Mouse (Mus musculus): ENCODE results near the gene Fam126a. TPM values are rescaled to one million over a fixed set of nuclear protein-coding genes. Genes with fewer than 3 reads are reported as not detected.
"Not testable (repeated sequence)": the region's sequence is repeated elsewhere in the genome, so short reads cannot be mapped to it uniquely, and the experiment has no call there.

Gene Fam126a
- polyA plus RNA-seq, 1 experiment from 2014 or later = 36.4 TPM

GRCm38 (mm10) chr5:23871323-23871722 is 159.2 kb downstream of the Fam126a start:
- ATAC-seq (ENCODE audit: low FRiP score); H3K36me3 ChIP-seq; H3K27me3 ChIP-seq; H3K4me3 ChIP-seq; H3K4me1 ChIP-seq (replicated peaks); H3K9ac ChIP-seq; H3K9me3 ChIP-seq; H3K27ac ChIP-seq; H3K4me2 ChIP-seq: not testable (repeated sequence)
- 88% methylated on average over 2 of the region's 2 CpGs for whole genome bisulfite sequencing

GRCm38 (mm10) chr5:23865941-23866340 is 164.5 kb downstream of the Fam126a start:
- Histone ChIP-seq H3K4me1 (replicated peaks) (no peaks in the 10 kb centered on the region), H3K27ac (no peak overlapping the region), H3K36me3 (no peaks in the 10 kb centered on the region), H3K4me3 (no peak overlapping the region), H3K9ac (no peak overlapping the region), H3K27me3 (no peaks in the 10 kb centered on the region), H3K9me3 (no peaks in the 10 kb centered on the region), H3K4me2 (no peak overlapping the region)
- no peak for ATAC-seq (ENCODE audit: low FRiP score)
- 77% methylated on average over 5 of the region's 5 CpGs for WGBS

Other genes starting within 250 kb of the Fam126a start
- 15.8 and 16.2 TPM in 2 replicates for gene Pus7, start 247.0 kb downstream of the Fam126a start, polyA plus RNA-seq (2015; fragmentation: Nextera tagmentation; extraction: Ambion mirVana)
- gene Rint1, start 243.0 kb downstream of the Fam126a start, polyA plus RNA-seq (2015; fragmentation: Nextera tagmentation; extraction: Ambion mirVana) = 33.5 and 37.8 TPM in 2 replicates
- 98.1 and 110 TPM in 2 replicates for gene Tomm7, start 186.5 kb downstream of the Fam126a start, polyA plus RNA-seq (2015; fragmentation: Nextera tagmentation; extraction: Ambion mirVana)
- 153 and 158 TPM in 2 replicates for gene Klhl7, start 69.9 kb upstream of the Fam126a start, polyA plus RNA-seq (2015; fragmentation: Nextera tagmentation; extraction: Ambion mirVana)
- gene Nupl2, start 134.3 kb upstream of the Fam126a start, polyA plus RNA-seq (2015; fragmentation: Nextera tagmentation; extraction: Ambion mirVana) = 17.1 and 18.5 TPM in 2 replicates

Data from hindbrain, embryonic 13.5 days (tissue).